Mouse (Mus musculus) stomach, postnatal 0 days (tissue): Measurements from ENCODE around the gene Bcar3. TPM values are rescaled to one million over a fixed set of nuclear protein-coding genes. Genes with fewer than 3 reads are reported as not detected.
"Not testable (repeated sequence)": the region's sequence is repeated elsewhere in the genome, so short reads cannot be mapped to it uniquely, and the experiment has no call there.

Experiments
- ATAC-seq: fragments of 200-750 bp; cut with Nextera tagmentation; 2 replicates; pipeline ENCODE4 v1.8.0; 2017; ENCODE audit not compliant: low FRiP score, low TSS enrichment
- DNase-seq: peaks from one replicate; pipeline ENCODE4 v3.0.0-alpha.2; 2016; ENCODE audit warnings: low spot score
- H3K27ac ChIP-seq: fragments of 300-500 bp; sonication (generic); replicated peaks from 2 replicates; pipeline ENCODE4 v1.5.1; 2014; ENCODE audit warnings: mild to moderate bottlenecking, control low read depth
- H3K27me3 ChIP-seq: fragments of 300-500 bp; sonication (generic); 2 replicates; pipeline ENCODE4 v1.6.1; 2014; ENCODE audit warnings: low read length; ENCODE audit not compliant: control insufficient read depth, insufficient read depth
- H3K36me3 ChIP-seq: fragments of 300-500 bp; sonication (generic); 2 replicates; pipeline ENCODE4 v1.6.1; 2014; ENCODE audit warnings: low read length, mixed read lengths; ENCODE audit not compliant: control insufficient read depth, insufficient read depth
- H3K4me1 ChIP-seq: fragments of 300-500 bp; sonication (generic); replicated peaks from 2 replicates; pipeline ENCODE4 v1.6.1; 2014; ENCODE audit warnings: antibody characterized with exemption; ENCODE audit not compliant: control insufficient read depth, insufficient read depth
- H3K4me2 ChIP-seq: fragments of 300-500 bp; sonication (generic); replicated peaks from 2 replicates; pipeline ENCODE4 v1.6.1; 2014; ENCODE audit warnings: low read depth, mild to moderate bottlenecking, control low read depth, moderate library complexity
- H3K4me3 ChIP-seq: fragments of 300-500 bp; sonication (generic); 2 replicates; pipeline ENCODE4 v1.5.1; 2014; ENCODE audit warnings: low read depth, low read length, control low read depth
- H3K9ac ChIP-seq: fragments of 300-500 bp; sonication (generic); 2 replicates; pipeline ENCODE4 v1.6.1; 2014; ENCODE audit warnings: mild to moderate bottlenecking, low read length, control low read depth, mixed read lengths
- H3K9me3 ChIP-seq: fragments of 300-500 bp; sonication (generic); 2 replicates; pipeline ENCODE4 v1.6.1; 2016; ENCODE audit warnings: low read length; ENCODE audit not compliant: control insufficient read depth
- CTCF ChIP-seq: IDR thresholded peaks from 2 replicates; pipeline ENCODE4 v1.5.1; 2016; ENCODE audit warnings: antibody characterized with exemption, low read depth, mild to moderate bottlenecking, moderate library complexity
- EP300 ChIP-seq: optimal IDR thresholded peaks from 2 replicates; pipeline ENCODE3; 2016; ENCODE audit warnings: antibody characterized with exemption
- WGBS: fragments of 180-500 bp; shearing (Covaris S2); extraction: QIAGEN DNeasy Blood & Tissue Kit; methylation state at CpG from one replicate; pipeline ENCODE4 v1.1.7; 2014; 5-methylcytosine and 5-hydroxymethylcytosine counted together
- polyA plus RNA-seq: library from polyadenylated mRNA; unstranded; fragments of >200 nt; fragmentation: Nextera tagmentation; extraction: Ambion mirVana; gene quantifications from 2 replicates; pipeline ENCODE4 v1.2.1, GENCODE M21; 2015

Bcar3 gene
- polyA plus RNA-seq, 1 experiment from 2014 or later = 12.6 TPM

DNA sequence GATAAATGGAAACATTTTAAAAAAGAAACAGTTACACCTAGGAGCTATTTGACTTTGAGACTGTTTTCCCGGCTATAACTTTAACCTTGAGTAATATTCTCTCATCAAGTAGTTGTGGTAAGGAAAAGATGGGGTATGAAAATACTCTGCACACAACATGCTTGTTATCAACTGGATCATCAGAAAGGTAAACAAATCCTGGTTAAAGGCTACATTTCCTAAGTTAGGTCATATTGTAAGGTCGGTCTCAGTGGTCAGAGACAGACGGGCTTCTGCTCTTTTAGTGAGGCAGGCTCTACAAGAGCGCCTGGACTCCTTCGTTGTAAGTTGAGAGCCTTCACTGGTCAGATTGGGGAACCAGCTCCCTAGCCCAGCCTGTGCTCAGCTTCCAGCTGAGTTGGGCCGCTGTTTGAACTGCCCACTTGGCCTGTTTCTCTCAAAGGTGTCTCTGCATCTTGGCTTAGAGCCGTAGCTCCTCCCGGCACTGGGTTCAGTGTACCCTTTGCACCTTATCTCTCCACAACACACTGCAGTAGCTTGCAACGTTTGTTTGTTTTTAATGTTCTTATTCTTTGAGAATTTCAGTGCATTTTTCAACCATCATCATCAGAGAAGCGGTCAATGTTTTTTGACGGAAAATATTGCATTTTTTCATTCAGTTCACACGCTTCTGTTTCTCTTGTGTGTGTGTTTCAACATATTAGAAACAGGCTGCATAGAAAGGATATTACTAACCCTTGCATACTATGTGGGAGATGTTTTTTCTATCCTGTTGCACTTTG lies 46.8 kb upstream of the Bcar3 start:
- no peaks in the 10 kb centered on the region for H3K36me3 ChIP-seq
- H3K4me2 ChIP-seq = peak overlapping the region; percentile 78
- peak; percentile 35 for DNase-seq
- no peak for TF ChIP-seq CTCF
- no peak for TF ChIP-seq EP300
- peak overlapping the region; percentile 90 for H3K4me3 ChIP-seq
- ATAC-seq = no peak
- peak overlapping the region; percentile 54 for H3K9ac ChIP-seq
- H3K4me1 ChIP-seq = peaks cover 2% of the 10 kb centered on the region; the same call in 1 of the 2 replicates
- no peaks in the 10 kb centered on the region for H3K27me3 ChIP-seq
- no peaks in the 10 kb centered on the region for H3K9me3 ChIP-seq
- 45% methylated on average over 12 of the region's 12 CpGs for WGBS
- H3K27ac ChIP-seq = peak overlapping the region; percentile 45; the same call in 1 of the 2 replicates

DNA sequence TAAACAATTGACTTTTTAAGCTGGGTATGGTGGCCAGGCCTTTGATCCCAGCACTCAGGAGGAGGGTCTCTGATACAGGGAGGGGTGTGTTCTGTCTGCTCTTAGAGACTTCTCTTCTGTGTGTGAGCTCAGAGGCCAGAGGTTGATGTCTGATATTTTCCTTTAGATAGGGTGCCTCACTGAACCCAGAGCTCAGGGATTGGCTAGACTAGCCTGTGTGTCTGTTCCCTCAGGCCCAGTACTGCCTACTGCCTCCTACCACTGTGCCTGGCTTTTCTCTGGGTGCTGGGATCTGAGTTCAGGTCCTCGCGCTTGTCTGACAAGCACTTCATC lies 46.2 kb upstream of the Bcar3 start:
- Histone ChIP-seq H3K27ac (no peak overlapping the region; the same call in 1 of the 2 replicates), H3K4me1 (peaks cover 2% of the 10 kb centered on the region; the same call in 1 of the 2 replicates), H3K9me3 (no peaks in the 10 kb centered on the region), H3K9ac (no peak overlapping the region), H3K4me2 (peak overlapping the region; percentile 25; the same call in 1 of the 2 replicates), H3K36me3 (no peaks in the 10 kb centered on the region), H3K4me3 (no peak overlapping the region), H3K27me3 (no peaks in the 10 kb centered on the region)
- DNase-seq = no peak
- ATAC-seq = no peak
- TF ChIP-seq EP300 (no peak), CTCF (no peak)
- 98% methylated on average over 2 of the region's 2 CpGs for WGBS

GRCm38 (mm10) chr3:122252466-122253253 lies 41.3 kb upstream of the Bcar3 start:
- no peaks in the 10 kb centered on the region for H3K9me3 ChIP-seq
- DNase-seq (no peak), ATAC-seq (no peak)
- TF ChIP-seq EP300 = no peak
- TF ChIP-seq CTCF = no peak
- H3K4me2 ChIP-seq = no peak overlapping the region
- no peaks in the 10 kb centered on the region for H3K4me1 ChIP-seq
- H3K4me3 ChIP-seq = no peak overlapping the region
- no peak overlapping the region for H3K27ac ChIP-seq
- no peaks in the 10 kb centered on the region for H3K36me3 ChIP-seq
- WGBS = 62% methylated on average over 3 of the region's 3 CpGs
- H3K9ac ChIP-seq = no peak overlapping the region
- no peaks in the 10 kb centered on the region for H3K27me3 ChIP-seq

- not testable (repeated sequence) for H3K9me3 ChIP-seq, H3K9ac ChIP-seq, H3K4me1 ChIP-seq, H3K27ac ChIP-seq, H3K27me3 ChIP-seq, H3K36me3 ChIP-seq, H3K4me2 ChIP-seq, H3K4me3 ChIP-seq, DNase-seq, ATAC-seq
- 83% methylated on average over 7 of the region's 7 CpGs for WGBS
Measured at GRCm38 (mm10) chr3:122254050-122254449, 39.9 kb upstream of the Bcar3 start.

GRCm38 (mm10) chr3:122269986-122270385 lies 23.9 kb upstream of the Bcar3 start:
- H3K27me3 ChIP-seq = no peaks in the 10 kb centered on the region
- no peak overlapping the region for H3K4me2 ChIP-seq
- ATAC-seq (no peak), DNase-seq (no peak)
- H3K36me3 ChIP-seq = peaks cover 4% of the 10 kb centered on the region; the same call in 1 of the 2 replicates
- no peak overlapping the region for H3K4me3 ChIP-seq
- no peak for TF ChIP-seq EP300
- TF ChIP-seq CTCF = peak; percentile 57
- H3K9me3 ChIP-seq = no peaks in the 10 kb centered on the region
- 62% methylated on average over 5 of the region's 5 CpGs for WGBS
- no peak overlapping the region for H3K9ac ChIP-seq
- H3K4me1 ChIP-seq = no peaks in the 10 kb centered on the region
- no peak overlapping the region for H3K27ac ChIP-seq

DNA sequence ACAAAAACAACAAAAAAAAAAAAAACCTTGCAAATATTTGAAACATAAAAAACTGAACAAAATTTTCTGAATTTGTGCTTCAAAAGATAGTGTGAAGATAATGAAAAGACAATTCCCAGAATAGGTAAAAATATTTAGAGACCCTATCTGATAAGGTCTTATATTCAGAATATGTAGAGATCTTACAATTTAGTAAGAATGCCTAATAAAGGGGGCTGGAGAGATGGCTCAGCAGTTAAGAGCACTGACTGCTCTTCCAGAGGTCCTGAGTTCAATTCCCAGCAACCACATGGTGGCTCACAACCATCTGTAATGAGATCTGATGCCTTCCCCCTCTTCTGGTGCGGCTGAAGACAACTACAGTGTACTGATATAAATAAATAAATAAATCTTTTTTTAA lies 21.4 kb upstream of the Bcar3 start:
- ATAC-seq, H3K27me3 ChIP-seq, H3K4me1 ChIP-seq, DNase-seq, H3K27ac ChIP-seq, H3K4me2 ChIP-seq, H3K36me3 ChIP-seq, H3K9ac ChIP-seq, H3K9me3 ChIP-seq, H3K4me3 ChIP-seq: not testable (repeated sequence)
- WGBS = 78% methylated on average over 1 of the region's 1 CpGs
